Mouse (Mus musculus) spleen, postnatal 4 days (tissue): Measurements from ENCODE around the gene Tlr9.

ENCODE experiments used
- DNase-seq, 2 experiments: peaks; one replicate each; pipeline ENCODE4 v3.0.0; 2022; ENCODE audit warnings: low spot score in 2 of 2

Gene Tlr9

GRCm38 (mm10) chr9:106203990-106204851 lies 18.2 kb upstream of the Tlr9 start:
- DNase-seq, result peak in 1 of 2 experiments; percentile 69

- no peak for DNase-seq
Observed at GRCm38 (mm10) chr9:106205713-106206290, 16.6 kb upstream of the Tlr9 start.

- DNase-seq, result no peak
Observed at GRCm38 (mm10) chr9:106206515-106206914, 15.9 kb upstream of the Tlr9 start.

GRCm38 (mm10) chr9:106208181-106208580 lies 14.2 kb upstream of the Tlr9 start:
- no peak for DNase-seq

- peak in 1 of 2 experiments; percentile 11 for DNase-seq
Observed at GRCm38 (mm10) chr9:106209954-106210353, 12.4 kb upstream of the Tlr9 start.

GRCm38 (mm10) chr9:106210853-106211609 lies 11.4 kb upstream of the Tlr9 start:
- DNase-seq, result peak in 1 of 2 experiments; percentile 11

GRCm38 (mm10) chr9:106211680-106212593 lies 10.5 kb upstream of the Tlr9 start:
- DNase-seq, result peak; percentile 85 to 94

- DNase-seq, result no peak
Observed at GRCm38 (mm10) chr9:106212594-106212981, 9.8 kb upstream of the Tlr9 start.

GRCm38 (mm10) chr9:106215341-106216125 lies 6.9 kb upstream of the Tlr9 start:
- no peak for DNase-seq

GRCm38 (mm10) chr9:106216971-106217370 lies 5.4 kb upstream of the Tlr9 start:
- no peak for DNase-seq

GRCm38 (mm10) chr9:106220894-106221523 lies 1.4 kb upstream of the Tlr9 start:
- DNase-seq, result no peak

- DNase-seq, result no peak
Observed at GRCm38 (mm10) chr9:106222994-106223393, 596 bp downstream of the Tlr9 start.

GRCm38 (mm10) chr9:106225469-106226150 lies 3.2 kb downstream of the Tlr9 start:
- DNase-seq, result no peak

- no peak for DNase-seq
Observed at GRCm38 (mm10) chr9:106226151-106226682, 3.8 kb downstream of the Tlr9 start.

- DNase-seq, result no peak
Observed at GRCm38 (mm10) chr9:106227790-106228429, 5.5 kb downstream of the Tlr9 start.

GRCm38 (mm10) chr9:106230051-106230733 lies 7.8 kb downstream of the Tlr9 start:
- DNase-seq, result no peak

GRCm38 (mm10) chr9:106230734-106231106 lies 8.3 kb downstream of the Tlr9 start:
- no peak for DNase-seq

- DNase-seq, result no peak
Observed at GRCm38 (mm10) chr9:106231220-106231619, 8.8 kb downstream of the Tlr9 start.
